Mouse (Mus musculus) brain, embryonic 18.5 days (tissue): Measurements from ENCODE around the gene Itgb2l.
"Not testable (repeated sequence)": the region's sequence is repeated elsewhere in the genome, so short reads cannot be mapped to it uniquely, and the experiment has no call there.

Source experiments
- DNase-seq: peaks from one replicate; pipeline ENCODE4 v3.0.0-alpha.2; 2012; ENCODE audit warnings: low read depth, low spot score

Gene Itgb2l

DNA sequence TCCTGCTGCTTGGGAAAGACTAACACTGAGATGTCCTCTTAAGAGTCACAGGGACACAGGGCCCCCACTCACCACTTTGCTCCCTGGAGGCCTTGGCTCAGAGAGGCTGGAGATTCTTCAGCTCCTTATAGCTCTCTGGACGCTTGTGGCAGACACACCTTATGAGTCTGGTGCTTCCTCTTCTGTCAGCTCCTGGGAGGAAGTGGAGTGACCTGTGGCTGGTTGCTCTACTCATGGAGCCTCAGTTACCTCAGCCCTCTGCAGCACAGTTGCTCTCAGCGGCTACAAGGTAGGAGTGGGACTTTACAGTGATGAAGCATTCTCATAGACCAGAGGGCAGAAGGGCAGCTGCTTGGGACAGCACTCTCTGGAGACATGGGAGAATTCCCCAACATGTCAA, at the start of gene Itgb2l:
Gene Itgb2l (minus strand): TSS at position 152 of the 400 bp plus-strand sequence.
- DNase-seq: no peak

DNA sequence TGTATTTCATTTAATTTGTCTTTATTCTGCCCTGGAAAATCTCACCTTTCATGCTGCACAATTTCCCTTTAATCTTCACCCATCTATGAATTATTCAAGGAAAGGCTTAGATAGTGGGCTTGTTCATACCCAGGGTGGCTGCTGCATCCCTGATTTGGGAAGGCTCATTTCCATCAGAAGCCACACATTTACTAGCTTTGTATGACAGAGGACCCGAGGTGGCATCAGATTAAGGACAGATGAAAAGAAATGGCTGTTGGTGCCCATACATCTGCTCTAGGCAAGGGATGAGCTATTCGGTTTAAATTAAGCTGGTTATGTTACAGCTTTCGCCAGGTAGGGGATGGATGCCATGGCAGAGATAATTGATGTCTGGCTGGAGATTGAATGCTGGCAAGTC, 48.1 kb upstream of the Itgb2l start:
- no peak for DNase-seq

DNA sequence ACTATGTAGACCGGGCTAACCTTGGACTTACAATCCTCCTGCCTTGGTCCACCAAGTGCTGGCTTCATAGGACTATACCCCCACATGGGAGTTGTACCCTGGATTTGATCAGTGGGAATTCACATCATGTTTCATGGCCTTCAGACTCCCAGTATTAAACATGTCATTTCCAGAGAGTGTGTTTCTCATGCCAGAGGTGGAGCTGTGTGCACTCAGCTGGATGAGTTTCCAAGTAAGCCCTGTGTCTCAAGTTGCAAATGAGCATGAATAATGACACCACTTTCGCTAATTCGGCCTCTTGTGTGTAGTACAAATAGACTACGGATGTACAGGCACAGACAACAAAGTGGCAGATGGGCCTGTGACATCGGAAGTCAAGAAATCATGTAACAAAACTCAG, 44.6 kb upstream of the Itgb2l start:
- DNase-seq: no peak

DNA sequence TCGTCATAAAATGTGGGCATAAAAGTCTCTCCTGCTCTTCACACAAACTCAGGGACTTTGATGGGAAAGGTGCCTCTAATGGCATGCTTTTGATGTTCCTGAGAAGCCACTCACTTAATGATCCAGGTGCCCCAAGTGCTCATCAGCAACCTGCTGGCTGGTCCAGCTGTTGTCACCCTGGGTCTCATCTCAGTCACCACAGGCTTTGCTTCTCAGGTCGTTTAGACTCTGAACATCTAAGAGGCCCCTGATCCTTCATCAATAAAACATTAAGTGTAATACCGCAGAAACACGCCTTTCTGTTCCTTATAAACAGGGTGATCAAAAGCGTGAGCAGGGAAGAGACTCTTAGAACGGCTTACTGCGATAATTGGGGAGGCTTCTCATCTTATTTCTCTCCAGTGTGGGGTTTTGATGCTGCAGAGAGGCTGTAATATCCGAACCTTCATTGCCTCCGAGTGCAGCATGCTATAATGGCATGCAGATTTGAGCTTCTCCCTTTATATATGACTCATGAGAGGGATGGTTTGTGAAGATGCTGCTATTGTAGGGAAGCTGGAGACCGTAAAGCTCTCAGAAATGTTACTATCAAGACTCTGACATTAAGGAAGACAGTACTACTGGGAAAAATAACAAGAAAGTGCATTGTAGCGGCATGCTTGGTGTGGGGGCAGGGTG, 43.7 kb upstream of the Itgb2l start:
- no peak for DNase-seq

DNA sequence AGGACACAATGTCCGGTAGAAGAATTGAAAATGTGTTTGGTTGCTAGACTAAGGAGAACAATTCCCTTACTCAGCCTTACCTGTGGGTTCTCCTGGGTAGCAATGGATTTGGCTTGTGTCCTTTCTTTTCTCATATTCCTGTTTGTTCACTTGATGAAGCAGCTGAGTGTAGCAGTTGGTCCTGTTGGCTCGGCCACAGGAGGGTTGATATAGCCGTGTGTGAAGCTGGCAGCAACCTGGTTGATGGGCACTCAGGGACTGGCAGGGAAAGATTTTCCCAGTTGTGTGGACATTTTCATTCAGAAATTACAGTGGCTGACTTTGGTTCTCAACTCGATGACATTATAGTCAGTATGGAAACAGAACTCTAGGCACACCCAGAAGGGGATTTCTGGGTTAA, 38.4 kb upstream of the Itgb2l start:
- no peak for DNase-seq

DNA sequence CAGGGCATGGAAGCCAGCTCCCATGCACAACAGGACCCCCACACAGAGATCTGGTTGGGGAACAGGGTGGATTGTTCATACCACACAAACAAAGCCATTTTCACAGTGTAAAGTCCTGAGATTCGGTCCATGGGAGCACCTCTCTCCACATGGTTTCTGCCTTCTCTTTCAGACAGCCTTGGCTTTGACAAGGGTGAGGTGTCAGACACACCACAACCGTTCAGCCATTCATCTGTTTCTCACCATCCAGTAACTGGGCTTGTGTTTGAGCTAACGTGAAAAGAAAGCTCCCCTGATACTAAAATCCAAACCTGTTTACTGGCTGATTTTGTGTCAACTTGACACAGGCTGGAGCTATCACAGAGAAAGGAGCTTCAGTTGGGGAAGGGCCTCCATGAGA, 30.8 kb upstream of the Itgb2l start:
- DNase-seq: no peak

DNA sequence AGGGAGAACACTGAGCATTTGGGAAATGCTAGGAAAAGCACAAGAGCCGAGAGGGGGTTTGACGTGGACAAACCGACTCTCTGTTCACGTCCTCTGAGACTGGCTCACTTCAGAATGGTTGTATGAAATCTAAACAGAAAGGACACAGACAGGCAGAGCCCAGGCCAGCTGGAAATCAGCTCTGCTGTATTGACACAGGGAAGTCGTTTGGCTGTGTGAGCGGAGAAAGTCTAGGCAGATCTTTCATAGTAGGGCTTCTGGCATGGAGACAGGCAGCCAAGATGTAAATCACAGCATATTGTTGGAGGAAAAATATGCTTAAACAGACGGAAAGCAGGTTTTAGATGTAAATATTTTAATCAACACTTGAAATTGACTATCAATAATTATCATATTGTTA, 29.4 kb upstream of the Itgb2l start:
- peak; percentile 30 for DNase-seq

DNA sequence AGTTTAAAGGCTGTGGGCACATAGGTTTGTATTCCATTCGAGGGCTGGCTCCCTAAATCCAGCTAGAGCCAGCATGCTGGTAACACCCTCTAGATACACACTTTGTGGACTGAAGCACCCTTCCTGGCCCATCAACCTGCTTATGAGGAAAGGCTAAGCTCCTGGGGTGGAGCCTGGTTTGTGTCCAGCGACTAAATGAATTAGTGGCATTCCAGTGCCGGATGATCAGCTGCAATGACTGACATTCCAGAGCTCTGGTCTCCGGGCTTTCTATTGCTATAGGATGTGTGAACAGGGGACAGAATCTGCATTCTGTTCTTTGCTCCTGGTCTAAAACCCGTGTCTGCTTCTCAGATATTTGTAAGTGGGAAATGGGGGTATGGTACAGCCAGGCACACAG, 28.9 kb upstream of the Itgb2l start:
- no peak for DNase-seq

DNA sequence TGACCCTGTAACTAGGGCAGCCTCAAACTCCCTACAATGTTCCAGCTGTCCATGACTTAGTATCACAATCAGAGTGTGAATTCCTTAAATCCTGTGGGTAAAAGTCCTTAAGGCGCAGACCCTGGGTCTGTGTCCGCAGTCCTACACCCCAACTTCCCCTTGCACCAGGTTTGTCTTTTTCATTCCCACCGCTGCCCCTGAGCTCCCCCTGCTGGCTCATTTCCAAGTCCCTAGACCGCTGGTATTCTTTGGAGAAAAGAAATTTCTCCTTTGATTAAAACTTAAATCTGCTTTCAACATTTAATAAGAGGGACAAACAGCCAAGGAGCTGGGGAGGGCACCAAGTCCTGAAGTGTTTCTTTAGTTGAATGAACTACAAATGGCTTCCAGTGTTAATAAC, 26.2 kb upstream of the Itgb2l start:
- no peak for DNase-seq

DNA sequence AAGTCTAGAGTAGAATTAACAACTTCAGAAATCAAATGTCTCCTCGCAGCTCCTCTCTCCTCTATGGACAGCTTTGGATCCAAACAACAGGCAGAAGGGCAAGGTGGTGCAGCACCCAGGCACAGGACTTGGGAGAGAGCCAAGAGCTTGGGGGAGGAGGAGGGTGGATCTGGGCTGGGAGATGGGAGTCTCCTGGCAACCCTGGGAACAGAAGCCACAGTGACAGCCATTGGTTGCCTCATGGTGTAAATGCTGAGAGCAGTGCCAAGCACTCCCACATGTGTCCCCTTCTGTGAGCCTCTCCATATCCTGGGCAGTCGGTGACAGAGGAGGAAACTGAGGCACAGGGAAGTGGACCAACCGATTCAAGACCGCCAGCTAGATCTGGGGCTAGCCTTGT, 25.3 kb upstream of the Itgb2l start:
- peak; percentile 54 for DNase-seq

DNA sequence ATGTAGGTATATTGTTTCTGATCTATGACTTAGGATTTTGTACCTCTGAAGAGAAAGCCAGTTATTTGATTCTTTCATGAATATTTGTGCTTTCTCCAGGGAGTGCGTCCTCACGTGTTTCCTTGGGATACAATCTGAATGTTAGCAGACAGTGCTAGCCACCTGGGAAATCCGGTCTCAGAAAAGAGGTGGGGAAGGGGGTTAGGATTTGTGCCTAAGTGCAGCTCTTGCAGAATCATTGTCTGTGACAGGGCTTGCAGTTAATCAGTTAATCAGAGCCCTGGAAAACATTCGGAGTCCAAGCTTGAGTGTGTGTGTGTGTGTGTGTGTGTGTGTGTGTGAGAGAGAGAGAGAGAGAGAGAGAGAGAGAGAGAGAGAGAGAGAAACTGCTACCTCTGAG, 24.6 kb upstream of the Itgb2l start:
- DNase-seq: no peak

DNA sequence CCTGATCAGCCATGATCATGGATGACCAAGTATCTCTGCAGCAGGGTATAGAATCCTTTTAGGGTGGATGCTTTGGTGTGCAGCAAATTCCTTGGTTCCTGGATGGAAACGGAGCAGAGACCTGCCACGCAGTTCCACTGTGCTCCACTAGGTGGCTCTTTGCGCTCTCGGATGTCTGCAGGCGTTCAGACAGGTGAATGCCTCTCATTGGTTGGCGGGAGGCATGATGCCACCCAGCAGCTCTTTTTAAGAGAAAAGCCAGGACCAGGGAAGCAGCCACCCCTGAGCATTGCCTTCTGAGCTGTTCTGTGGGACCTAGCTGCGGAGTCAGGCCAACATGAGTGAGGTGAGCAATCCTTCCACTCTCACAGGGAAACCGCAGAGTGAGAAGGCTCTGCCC, 24.0 kb upstream of the Itgb2l start, which contains the start of gene Pcp4:
Gene Pcp4 (plus strand): TSS at position 162 of the 400 bp plus-strand sequence.
- peak; percentile 69 for DNase-seq

DNA sequence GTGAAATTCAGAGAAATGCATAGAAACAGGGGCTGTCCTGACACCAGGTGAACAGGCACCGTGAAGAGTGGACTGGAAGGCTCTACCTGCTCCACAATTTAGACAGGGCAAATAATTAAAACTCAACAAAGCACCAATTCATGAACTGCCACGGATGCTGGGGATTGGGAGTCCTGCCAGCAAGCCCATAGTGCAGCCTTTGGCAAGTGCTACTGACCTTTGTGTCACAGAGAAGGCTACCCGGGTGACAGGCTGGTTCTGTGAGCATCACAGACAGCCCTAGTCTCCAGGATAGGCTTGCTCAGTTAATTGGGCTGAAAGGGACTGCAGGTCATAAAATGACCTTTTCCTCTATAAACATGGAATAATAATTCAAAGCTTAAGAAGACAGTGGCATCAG, 17.4 kb upstream of the Itgb2l start:
- DNase-seq: no peak

DNA sequence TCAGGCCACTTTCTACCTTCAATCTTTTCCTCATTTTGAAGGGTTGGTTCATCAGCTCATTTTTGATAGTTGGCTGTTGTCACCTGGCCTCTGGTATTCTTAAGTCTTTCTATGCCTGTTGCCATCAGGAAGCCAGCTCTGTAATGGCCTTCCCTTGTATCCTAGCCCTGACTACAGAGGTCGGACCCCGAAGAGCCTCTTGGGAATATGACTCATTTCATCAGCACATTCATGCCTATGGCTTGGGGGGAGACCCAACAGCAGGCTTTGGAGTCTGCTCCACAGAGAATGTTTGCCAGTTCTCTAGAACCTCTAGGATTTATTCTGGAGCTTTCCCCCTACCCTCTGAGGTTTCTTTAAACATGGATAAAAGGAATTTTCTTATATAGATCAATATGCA, 15.9 kb upstream of the Itgb2l start:
- DNase-seq: no peak

DNA sequence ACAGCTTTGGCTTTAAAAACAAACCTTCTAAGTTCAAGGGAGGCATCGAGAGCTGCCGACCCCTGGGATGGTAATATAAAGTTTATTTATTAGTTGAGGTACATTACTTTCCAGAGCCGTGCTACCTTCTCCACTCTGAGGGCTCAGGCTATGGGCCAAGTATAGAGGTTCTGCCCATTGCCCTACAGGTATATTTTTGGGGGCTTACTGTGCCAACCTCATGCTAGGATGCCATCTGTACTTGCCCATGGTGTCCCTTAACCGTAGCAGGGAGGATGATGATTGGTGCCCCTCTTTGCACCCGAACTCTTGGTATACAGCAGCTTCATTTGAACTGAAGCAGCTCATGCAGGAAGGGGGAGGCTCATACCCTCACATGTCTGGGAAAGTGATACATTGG, 14.2 kb upstream of the Itgb2l start:
- no peak for DNase-seq

DNA sequence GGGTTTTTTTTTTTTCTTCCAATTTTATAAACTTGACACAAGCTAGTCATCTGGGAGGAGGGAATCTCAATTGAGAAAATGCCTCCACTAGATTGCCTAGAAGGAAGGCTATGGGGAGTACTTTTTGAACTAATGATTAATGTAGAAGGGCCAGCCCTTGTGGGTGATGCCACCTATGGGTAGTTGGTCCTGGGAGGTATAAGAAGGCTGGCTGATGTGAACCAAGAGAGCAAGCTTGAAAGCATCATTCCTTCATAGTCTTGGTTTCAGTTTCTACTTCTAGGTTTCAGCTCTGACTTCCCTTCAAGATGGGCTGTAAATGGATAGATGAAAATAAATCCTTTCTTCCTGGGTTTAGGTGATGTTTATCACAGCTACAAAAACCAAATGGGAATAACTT, 10.7 kb upstream of the Itgb2l start:
- no peak for DNase-seq

DNA sequence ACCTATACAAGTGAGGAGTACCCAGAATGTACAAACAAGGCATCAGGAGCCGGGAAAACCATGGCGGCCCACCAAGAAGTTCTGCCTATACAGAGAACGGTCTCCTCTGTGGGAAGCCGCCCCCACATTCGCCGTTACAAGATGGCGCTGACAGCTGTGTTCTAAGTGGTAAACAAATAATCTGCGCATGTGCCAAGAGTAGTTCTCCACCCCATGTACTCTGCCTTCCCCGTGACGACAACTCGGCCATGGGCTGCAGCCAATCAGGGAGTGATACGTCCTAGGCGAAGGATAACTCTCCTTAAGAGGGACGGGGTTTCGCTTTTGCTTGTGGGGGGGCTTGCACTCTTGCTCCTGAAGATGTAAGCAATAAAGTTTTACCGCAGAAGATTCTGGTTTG, 7.5 kb upstream of the Itgb2l start:
- not testable (repeated sequence) for DNase-seq

DNA sequence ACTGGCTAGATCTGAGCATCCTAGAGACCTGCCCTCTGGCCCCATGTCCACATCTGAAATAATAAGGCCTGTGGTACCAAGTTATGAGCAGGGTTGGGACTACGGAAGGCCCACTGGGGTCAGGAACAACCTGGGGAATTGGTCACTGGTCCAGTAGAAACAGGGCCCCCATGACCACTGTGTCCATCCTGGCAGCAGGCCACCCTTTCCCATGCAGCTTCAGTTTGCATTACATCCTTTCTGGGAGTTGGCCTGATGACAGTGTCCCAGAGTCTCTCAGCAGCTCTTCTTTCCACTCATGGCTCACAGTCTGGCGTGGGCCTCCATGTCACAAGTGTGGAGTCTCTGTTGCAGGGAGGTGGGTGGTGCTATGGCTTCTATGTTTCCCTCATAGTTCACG, 1.6 kb downstream of the Itgb2l start:
- no peak for DNase-seq

DNA sequence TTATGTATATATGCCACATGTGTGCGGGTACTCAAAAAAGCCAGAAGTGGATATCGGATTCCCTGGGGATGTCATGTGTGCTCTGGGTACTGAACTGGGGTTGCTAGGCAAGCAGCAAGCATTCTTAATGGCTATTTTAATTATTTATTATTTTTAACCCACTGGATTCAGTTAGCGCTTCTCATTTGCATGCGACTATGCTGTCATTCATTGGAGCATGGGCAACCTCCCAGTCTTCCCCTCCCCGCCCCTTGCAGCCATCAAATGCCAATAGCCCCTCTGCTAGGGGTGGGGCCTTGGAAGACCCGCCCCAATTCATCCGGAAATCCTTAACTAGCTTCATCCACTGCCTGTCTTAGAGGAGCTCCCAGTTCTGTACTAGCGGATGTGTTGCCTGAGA, 2.5 kb downstream of the Itgb2l start:
- no peak for DNase-seq

DNA sequence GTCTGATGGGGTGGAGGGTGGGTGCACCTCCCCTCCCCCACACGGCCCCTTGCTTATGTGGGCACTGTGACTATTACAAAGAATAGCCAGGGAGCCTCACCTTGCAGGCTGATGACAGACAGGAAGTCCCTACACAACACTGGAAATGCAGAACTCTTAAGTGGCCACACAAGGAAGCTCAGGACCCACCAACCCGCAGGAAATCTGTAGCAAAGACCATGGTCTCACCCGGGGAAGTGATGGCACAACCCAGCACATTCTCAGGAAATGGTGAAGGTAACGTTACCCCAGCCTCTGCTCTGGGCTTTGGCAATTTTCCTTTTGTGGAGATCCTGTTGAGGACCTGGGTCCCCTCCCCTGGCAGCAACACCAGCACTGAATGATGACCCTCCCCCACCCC, 3.7 kb downstream of the Itgb2l start:
- no peak for DNase-seq

DNA sequence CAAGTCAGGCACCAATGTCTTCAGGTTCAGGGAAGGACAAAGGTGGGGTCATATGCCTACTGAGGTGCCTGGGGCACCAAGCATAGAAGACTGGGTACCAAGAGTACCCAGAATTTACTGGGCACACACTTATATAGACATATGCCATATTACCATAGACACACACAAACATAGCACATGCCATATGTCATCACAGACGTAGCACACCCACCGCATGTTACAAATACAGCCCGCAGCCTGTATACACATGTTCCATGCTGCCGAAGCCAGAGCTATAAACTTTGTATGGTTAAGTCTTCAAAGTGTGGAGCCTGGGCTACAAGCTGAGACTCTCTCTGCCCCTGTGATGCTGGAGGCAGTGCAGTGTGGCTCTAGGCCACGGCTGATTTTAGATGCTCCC, 4.5 kb downstream of the Itgb2l start:
- DNase-seq: peak; percentile 12

DNA sequence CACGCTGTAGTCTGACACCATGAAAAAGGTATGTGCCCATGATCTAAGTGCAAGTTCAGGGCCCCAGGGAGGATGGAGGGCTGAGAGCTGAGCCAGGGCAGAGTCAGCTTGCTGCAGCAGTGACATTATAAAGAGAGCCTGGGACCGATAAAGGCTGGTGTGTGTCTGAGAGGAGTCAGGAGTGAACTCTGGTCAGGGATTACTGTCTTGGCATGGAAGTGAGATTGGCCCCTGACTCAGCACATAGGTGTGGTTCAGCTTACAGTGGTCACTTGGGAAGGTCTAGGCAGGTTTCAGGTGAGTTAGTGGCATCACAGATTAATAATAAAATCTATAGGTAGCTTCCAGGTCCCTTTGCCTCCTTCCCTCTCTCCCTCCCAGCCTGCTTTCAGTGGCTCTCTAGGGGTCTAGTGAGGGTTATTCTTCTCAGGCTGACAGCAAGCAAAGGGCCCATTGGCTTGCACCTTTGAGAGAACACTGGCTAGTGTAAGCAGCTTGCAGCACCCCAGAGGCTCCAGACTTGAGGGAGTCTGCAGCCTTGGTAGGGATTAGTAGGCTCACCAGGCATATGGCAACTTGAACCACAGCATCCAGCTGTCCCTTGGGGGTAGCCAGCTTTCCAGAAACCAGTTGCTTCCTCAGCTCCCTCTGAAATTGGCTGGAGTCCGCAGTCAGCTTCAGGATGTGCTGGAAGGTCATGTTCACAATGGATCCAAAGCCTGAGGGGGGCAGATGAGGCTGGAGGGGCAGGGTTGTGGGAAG, 9.2 kb downstream of the Itgb2l start:
- no peak for DNase-seq

DNA sequence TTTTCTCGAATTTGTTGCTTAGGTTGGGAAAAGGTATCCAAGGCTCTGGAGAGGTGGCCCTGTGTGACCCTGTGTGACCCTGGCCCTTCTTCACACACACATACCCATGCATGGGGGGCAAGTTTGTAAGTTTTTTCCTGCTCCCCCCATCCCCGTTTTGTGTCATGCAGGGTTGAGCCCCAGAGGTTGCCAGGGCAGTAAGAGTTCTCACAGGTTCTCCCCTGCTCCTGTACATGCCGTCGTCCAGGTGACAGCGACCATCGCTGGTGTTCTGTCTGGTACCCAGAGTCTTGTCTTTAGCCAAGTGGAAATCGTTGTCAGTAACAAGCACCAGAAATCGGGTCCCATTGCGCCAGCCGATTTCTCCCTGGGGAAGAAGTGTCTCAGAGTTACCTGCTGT, 10.2 kb downstream of the Itgb2l start:
- DNase-seq: no peak
